Mouse (Mus musculus) cerebellum, adult 9-10 months (tissue): ENCODE measurements around the gene Gm45062.

Experiments used
- DNase-seq: peaks from one replicate; pipeline ENCODE4 v3.0.0; 2022

The Gm45062 gene

DNA sequence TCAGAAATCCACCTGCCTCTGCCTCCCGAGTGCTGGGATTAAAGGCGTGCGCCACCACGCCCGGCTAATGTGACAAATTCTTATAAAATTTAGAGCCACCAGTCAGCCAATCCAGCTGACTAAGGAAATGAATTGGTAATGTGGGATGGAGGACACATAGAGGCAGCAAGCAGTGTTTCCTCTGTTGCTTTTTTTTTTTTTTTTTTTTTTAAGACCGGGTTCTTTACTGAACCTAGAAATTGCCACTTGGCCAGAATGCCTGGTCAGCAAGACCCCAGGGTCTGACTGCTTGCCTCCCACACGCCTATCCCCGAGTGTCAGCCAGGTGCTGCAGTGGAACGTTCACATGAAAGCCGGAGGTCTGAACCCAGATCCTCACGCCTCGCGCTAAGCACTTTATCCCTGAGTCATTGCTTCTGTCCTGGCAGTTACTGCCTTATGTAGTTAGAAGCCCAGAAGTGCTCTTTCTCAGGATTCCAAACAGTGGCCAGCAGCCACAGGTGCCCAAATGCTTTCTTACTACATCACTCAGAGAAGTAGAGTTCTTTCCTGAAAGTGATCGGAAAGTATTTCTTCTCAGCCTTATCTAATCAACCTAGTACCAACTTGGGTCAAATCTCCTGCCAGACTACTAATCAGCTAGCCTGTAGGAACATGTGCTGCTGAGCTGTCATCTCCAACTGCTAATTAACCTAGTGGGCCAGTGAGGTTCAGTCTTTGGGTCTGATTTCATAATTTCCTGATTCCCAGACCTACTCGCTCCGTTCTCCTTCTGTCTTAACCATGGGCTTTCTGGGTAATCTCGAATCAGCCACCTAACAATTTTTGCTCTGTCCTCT is 225.4 kb downstream of the Gm45062 start:
- no peak for DNase-seq

DNA sequence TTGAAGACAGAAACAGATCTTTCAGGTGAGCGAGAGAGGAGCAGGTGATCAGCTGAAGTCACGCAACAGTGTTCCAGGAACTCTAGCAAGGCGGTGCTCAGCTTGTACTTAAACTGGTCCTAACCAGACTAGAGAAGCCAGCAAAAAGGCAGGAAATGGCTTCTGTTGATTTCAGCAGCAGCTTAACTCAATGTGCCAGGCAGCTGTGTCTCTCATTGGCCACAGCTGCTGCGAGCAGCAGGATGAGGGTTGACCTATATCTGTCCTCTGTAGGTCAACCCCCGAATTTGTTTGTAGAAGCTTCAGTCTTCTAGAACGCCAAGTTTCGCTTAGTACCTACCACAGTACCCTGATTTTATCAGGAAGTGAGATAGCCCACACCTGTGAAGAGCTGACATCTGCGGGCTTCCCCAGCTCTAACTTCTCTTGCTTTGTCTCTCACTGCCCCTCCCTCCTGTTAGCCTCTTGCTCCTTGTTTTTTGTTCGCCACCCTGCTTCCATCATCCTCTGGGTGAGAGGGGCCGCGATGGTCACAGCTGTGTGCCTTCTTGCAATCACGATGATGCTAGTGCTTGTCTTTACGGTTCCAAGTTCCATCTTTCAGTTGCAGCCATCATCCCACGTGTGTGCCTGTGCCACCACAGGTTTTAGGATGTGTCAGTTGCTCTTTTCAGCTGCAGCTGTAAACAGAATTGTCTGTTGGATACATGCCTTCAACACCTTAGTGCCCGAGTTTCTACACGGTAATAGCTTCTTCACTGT is 226.3 kb downstream of the Gm45062 start:
- no peak for DNase-seq

DNA sequence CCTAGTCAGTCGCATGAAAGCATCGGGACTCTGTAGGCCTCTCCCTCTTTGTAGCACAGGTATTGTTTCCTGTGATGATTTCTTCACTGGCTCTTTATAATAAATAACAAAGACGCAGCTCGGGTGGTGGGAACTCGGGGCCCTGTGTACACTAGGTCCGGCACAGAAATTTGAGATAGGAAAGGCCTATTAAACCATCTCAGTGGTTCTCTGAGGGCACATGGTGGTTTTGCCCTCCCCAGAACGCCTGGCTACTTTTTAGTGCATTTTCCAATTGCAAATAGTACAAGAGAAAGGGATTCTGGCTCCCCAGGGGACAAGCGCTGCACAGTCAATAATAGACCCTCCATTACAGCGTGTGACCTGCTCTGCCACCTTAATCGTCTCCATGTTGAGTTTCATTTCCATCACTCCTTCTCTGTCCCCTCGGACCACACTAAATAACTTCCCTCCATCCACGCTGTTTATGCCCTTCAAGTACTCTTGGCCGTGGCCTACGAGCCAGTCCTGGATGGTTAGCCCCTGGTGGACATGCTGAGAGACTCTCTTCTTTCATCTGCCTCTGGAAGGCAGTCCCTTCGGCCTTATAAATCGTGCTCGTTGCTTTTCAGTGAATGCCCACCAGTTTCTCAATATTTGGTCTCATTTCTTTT is 227.3 kb downstream of the Gm45062 start:
- DNase-seq: no peak

DNA sequence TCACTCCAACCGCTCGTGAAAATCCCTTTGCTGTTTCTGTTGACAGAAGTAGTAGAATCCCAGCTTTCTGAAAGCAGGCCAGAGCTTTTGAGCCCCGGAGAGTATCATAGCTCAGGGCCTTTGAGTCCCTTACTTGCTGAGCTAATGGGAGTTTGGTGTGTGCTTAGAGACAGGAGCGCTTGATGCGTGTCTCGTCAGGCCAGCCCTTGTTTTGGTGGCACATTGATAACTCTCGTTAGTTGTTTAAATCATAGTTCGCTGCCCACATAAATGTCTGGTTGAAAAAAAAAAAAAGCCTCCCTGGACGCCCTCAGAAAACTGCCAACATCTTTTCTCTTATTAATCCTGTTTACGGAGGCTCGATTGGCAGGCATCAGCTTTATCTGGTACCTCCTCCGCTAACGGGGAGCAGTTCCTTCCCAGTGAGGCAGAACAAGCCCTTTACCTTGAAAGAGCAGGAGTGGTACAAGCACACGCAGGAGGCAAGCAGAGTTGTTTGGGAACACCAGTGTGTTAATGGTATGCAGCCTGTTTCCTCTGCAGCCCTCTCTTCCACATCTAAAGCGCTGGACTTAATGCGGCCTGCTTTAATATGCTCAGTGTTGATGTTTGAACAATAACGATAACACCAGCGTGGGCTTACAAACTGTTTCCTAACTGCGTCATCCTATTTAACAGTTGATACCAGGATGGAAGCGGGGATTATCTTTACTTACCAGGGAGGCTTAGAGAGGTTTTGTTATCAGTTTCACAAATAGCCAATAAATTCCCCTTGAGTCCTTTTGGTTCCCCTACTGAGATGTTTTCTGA is 228.0 kb downstream of the Gm45062 start:
- DNase-seq: no peak

DNA sequence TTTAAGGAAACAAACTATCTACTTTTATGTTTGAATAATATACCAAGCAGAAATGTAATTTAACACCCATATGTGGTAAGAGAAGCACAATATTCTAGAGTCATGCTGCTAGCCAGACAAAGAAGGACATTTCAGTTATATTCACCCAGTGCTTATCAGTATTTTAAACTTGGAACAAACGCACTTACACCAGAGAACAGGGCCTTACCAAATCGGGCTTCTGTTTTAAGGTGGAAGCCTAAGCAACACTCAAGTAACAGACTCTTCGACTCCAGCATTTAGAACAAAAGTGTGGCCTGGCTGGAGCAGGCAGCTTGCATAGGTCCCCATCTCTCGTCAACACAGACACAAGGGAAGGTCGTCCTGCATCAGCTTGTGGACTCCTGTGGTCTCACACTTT is 229.0 kb downstream of the Gm45062 start:
- no peak for DNase-seq

DNA sequence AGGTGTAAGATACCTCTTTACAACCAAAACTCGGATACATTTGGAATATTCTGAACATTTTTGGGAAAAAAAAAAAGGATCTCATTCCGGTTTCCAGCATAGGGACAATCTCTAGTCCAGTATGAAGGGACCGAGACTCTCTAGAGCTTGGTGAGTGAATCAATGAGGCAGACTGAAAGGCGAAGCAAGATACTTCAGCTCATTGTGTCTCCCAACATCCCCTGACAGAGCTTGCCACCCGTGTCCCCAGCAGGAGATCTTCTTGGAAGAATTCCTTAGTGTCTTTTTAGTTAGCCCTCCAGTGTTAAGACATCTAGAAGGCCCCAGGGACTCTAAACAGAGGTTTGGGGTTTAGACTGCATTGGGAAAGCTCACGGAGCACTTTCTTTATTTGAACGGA is 230.0 kb downstream of the Gm45062 start:
- DNase-seq: no peak

DNA sequence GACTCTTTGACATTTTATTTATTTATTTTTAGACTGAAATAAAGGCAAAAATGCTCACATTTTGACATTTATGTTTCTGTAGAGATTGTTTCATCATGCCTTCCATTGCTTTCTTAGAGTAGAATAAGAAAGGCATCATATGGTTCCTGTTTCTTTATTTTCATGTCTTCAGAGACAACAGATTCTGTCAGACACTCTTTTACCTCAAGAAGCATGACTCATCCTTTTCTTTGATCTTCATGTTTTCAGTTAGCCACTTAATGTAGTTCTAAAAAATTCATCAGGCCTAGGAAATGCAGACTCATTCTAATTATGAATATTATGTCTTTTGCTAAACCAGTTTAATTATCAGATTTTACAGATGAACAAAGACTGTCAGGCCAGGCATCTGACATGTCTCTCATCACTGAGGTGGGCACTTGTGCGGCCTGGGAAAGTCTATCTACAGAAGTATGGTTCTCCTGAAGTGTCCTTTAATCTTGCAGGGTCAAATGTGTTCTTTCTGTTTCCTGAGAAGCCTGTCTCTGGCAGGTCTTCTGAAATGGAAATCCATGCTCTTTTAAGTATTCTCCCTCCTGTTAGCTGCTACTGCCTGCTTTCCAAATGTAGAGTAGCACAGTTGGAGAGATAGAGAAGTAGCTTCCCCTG is 230.8 kb downstream of the Gm45062 start:
- DNase-seq: no peak

DNA sequence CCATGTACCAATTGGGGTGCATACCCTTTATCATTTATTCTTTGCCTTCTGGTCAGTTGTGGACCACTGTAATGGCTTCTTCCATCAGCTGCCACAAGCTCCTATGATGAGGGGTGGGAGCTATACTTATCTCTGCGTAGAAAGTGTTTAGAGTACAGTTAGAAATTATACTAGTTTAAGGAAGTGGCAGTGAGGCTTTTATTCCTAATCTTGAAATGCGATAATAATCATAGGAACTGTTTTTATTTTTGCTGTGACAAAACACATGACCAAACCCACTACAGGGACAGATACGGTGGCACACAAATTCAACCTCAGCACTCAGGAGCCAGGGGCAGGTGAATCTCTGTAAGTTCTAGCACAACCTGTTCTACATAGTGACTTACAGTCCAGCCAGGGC is 233.0 kb downstream of the Gm45062 start:
- no peak for DNase-seq

DNA sequence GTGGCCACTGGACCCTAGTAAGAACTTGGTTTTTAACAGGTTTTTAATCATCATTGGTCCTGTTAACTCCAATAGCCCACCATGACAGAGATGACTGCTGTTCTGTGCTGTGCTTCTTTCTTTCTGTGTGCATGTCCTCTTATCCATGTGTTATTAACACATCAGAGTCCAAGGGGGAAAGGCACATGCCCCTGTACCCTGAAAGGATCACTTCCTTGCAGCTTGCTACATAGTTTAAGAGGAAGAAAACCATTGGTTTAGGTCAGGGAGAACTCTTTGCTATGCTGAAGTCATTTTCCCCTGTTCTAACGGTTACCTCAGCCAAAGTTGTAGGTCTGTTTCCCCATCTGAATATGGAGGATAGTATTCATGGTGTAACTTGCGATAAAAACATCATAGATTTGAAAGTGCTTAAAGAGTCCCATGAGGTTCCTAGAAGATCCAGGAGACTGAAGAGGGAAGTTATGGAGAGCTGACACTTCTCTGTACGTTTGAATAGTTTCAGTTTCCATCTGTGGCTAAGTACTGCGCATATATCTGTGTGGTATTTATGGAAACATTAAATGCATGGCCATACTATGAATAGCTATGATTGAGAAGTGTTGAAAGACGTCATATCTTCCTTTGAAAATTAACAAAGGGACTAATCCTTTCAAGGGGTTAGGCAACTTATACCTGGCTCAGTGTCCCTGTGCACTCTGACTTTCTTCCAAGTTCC is 236.0 kb downstream of the Gm45062 start:
- no peak for DNase-seq

DNA sequence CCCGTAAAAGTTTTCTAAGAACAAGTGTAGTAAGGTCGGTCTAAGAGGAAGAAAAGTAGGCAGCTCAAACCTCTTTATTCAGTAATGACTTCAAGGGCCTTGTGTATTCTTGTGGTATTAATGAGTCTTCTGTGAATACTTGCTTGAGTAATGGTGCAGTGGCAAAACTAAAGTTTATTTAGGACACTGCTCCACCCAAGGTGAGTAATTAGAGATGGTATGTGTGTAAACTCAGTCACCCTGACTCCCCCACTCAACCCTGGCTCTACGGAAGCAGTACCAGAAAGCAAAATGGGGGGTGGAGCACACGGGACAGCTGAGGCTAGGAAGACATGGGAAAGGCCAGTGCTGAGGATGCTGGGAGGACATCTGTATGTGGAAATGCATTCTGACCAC is 236.6 kb downstream of the Gm45062 start:
- DNase-seq: no peak

DNA sequence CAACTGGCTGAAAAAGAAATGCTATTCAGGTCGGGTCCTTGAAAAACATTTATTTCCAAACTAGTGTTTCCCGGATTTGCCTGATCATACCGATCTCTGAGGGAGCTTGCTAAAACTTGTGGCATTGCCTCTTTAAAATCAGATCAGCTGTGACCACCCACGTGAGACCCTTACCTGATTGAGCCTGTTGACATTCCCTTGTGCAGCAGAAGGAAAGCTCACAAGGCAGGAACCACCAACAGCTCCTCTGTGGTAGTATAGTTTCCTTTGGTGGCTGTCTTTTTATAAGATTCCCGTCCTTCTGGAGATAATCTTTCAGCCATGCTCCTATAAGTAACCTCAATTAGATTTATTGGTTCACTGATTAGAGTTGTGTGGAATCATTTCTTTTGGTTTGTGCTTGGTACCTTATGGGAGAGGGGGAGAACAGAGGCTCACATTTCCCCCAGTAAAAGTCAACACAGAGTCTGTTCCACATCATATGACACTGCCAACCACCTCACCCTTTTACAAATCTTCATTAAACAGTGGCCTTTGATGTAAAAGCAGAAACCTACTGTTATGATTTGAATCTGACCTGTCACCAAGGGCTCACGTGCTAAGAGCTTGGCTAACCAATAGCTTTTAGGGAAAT is 238.1 kb downstream of the Gm45062 start:
- no peak for DNase-seq

DNA sequence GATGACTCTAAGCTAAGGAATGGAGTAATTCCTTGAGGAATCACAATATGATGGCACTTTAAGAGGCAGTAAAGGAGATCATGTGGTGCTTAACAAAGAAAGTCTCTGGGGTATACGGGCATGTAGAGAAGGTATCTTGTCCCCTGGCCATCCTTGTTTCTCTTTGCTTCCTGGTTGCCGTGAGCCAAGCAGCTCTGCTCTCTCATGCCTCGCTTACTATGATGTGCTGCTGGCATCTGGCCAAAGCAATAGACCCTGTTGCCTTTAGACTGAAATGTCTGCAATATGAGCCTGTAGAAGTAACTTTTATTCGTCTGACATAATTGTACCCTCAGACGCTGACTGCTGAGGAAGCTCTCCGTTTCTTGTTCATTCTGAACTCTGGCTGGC is 238.6 kb downstream of the Gm45062 start:
- DNase-seq: no peak

DNA sequence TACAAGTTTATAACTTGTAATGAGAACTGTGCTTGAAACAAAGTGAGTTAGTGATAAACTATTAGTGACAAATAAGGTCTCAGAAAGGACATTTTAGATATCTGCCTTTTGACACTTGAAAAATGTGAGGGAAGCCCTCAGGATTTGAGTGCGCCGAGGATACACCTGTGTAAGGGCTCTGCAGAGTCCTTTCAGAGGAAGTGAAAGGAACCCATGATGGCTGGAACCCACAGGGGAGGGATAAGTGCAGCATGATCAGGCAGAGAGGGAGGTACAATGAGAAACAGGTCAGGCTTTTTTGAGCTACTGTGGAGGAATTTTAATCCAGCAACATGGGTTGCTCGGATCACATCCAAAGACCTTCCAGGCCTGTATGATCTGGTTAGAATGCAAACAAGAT is 239.7 kb downstream of the Gm45062 start:
- no peak for DNase-seq

DNA sequence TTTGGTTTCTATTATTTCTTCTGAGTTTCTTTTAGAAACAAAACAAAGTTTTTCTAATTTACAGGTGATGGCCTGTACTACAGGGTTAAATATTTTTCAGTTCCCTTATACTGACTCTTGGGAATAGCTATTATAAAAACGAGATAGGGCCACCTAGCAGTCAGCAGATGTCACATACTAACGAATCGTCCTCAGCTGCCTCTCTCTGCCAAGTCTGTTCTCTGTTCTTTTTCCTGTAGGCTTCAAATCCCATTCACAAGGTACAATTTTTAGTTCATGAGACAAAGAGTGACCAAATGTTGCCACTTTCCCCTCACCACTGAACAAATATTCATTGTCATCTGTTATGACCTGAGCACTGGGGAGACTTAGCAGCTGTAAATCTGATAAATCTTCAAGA is 244.7 kb downstream of the Gm45062 start:
- DNase-seq: no peak

DNA sequence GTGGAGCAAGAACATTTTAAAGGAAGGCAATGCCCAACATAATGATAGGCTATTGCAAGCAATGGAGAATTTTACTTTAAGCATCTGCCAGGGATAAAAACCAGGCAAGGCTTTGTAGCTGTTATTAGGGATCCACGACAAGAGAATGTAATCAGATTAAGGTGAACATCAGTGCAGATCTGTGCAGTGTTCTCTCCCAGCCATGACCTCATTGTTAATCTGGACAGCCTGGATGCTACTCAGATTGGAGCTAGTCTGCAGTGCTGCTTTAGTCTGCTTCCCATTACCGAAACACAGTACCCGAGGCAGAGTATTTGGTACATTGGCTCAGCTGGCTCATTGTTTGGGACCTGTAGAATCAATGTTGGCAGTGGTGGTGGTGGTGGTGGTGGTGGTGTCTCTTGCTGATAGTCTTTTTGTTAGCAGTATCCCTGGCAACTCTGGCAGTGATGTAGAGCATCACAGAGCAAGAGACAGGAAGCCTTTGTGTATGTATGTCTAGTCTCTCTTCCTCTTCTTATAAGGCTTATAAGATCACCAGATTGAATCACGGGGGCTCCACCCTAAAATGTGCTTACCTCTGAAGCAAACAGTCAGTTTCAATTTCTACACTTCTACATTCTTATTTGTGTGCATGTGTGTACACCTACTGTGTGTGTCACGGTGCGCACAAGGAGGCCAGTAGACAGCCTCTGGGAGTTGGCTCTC is 245.4 kb downstream of the Gm45062 start:
- no peak for DNase-seq

DNA sequence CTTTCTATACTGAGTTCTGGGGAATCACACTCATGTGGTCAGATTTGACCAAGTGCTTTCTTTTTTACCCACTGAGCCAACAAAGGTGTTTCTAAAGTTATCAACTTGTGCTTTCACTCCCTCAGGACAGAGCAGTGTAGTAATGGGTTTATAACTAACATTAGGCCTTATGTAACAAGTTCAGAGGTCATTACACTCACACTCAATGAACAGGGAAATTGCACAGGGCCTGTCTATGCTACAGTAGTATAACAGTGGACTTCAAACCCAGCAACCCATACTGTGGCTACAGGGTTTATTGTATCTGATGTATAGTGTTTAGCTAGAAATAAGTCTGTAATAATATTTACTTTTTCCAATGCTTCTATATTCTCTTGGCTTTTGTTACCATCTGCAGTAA is 247.4 kb downstream of the Gm45062 start:
- DNase-seq: no peak

DNA sequence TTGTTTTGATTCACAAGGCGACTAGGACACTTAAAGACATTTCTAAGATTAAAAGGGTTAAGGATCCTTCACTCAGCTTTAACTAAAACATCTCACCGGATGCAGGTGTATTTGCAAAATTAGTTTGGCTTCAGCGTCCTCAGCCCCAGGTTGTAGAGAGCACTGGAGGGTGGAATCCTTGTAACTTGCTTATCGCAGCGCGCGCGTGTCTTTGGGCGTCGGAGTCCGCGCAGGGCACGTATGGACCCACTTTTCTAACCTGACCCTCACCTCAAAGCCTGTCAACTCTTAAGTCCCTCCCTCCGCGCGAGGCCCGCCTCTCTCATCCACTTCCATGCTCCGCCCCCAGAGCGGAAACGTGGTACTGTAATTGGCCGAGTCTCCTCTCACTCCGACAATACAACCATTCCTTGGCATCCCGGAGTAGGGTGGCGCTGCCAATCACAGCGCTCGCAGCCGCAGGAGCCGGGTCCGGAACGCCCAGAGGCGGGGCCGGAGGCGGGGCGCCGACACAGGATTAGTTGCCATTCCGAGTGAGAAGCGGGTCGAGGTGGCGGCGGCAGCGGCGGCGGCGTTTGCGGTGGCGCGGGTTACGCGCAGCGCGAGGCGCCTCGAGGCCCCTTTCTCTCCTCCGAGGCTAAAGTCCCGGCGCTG is 249.8 kb downstream of the Gm45062 start:
- peak; percentile 100 for DNase-seq

DNA sequence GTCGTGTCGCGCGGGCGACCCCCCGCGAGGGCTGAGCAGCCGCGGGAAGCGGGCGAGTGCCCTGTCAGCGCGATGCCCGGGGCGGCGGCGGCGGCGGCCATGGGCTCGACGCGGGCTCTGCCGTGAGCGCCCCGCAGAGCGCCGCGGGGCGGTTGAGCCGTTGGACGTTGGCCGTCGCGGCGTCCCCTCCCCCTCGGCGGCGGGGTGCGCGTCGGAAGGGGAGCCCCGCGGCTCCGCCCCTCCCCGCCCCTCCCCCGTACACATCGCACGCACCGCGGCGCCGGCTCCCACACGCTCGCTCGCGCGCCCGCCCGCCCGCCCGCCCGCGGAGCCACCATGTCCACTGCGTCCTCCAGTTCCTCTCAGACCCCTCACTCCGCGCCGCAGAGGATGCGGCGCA is 250.3 kb downstream of the Gm45062 start, which contains the start of gene Glcci1:
Glcci1 (plus strand) TSS at position 50 of the 400 bp plus-strand sequence.
- no peak for DNase-seq

DNA sequence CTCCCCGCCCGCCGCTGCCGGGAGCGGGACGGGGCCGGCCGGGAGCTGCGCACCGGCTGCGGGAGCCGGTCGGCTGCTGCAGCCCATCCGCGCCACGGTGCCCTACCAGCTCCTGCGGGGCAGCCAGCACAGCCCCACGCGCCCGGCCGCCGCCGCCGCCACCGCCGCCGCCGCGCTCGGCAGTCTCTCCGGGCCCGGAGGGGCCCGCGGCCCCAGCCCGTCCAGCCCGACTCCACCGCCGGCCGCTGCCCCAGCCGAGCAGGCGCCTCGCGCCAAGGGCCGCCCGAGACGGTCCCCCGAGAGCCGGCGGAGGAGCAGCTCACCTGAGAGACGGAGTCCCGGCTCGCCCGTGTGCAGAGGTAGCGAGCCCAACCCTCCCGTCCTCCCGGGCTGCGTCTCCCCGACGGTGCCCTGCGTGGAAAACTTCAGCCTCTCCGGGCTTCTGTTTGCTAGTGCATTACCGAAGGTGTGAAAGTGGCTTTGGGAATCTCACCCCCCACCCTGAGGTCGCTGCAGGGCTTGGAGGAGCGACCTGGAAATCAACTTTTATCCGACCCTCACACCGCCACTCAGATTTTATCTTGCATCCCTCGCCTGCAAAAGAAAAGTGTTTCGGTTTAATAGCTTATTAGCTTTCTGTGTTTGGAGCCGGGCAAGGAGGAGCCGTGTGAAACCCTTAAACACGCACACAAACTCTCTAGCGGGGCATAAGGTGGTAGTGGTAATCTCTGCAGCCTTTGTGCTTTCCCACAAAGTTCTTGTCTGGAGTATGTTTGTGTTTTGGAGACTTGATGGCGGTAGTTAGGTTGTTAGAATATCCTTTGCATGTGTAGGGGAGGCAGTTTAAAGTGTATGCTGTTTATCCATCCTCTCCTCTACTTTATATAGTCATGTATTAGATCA is 251.0 kb downstream of the Gm45062 start:
- peak; percentile 66 for DNase-seq
